In genomic region chr16:76527106-76527949, GRCm38 (mm10) we compare ENCODE assay signal across 28 mouse cellular contexts.
DNase-seq lines count a peak whose midpoint lies in the region; ATAC-seq and TF ChIP-seq lines count a peak whose summit lies in the region.
"Had no signal": no experiment of that assay in that cellular context is flagged by ENCODE, and none has a peak within 500 bp of the region (broad histone marks: within the 10 kb centered on the region; RNA-seq: fewer than 3 reads in every experiment).

No protein-coding gene starts in this region.

- no peaks in the 10 kb centered on the region for H3K9me3 ChIP-seq in lung, postnatal 0 days (ENCODE audit: low read length)
- H3K9me3 ChIP-seq: heart, embryonic 13.5 days; hindbrain, embryonic 15.5 days; limb, embryonic 10.5 days; limb, embryonic 15.5 days had no signal

- WGBS in lung, postnatal 0 days, result 84% methylated on average over 6 of the region's 6 CpGs

- no peaks in the 10 kb centered on the region; the same call in 1 of the 2 replicates for H3K4me1 ChIP-seq in lung, postnatal 0 days (ENCODE audit: insufficient read depth, low read depth, low read length)
- H3K4me1 ChIP-seq: hindbrain, embryonic 15.5 days; limb, embryonic 15.5 days had no signal

- TF ChIP-seq CTCF in lung, postnatal 0 days (IDR thresholded peaks at IDR 0.05), result no peak

- H3K9ac ChIP-seq in lung, postnatal 0 days (replicated peaks; ENCODE audit: low read depth), result no peak overlapping the region
- H3K9ac ChIP-seq: forebrain, postnatal 0 days; heart, embryonic 13.5 days; hindbrain, embryonic 15.5 days; limb, embryonic 15.5 days had no signal

- H3K27me3 ChIP-seq in lung, postnatal 0 days (replicated peaks; ENCODE audit: insufficient read depth, low read length), result no peaks in the 10 kb centered on the region
- H3K27me3 ChIP-seq: heart, embryonic 13.5 days; hindbrain, embryonic 15.5 days; limb, embryonic 15.5 days; Patski had no signal

- H3K4me2 ChIP-seq in lung, postnatal 0 days (replicated peaks; ENCODE audit: low read depth, low read length), result no peak overlapping the region
- H3K4me2 ChIP-seq: heart, embryonic 13.5 days; hindbrain, embryonic 15.5 days; limb, embryonic 15.5 days had no signal

- H3K4me3 ChIP-seq in lung, postnatal 0 days (ENCODE audit: low read depth, low read length), result no peak overlapping the region
- H3K4me3 ChIP-seq: erythroblast, embryonic 14.5 days; heart, embryonic 13.5 days; hindbrain, embryonic 15.5 days; limb, embryonic 10.5 days; limb, embryonic 15.5 days had no signal

- intact Hi-C loops in heart, postnatal 14 days (cut with DNase I), result no loop called here

- ATAC-seq in lung, postnatal 0 days, result no peak
- peak; percentile 86 for ATAC-seq in granulocyte monocyte progenitor cell, adult 5-6 weeks (replicated peaks; ENCODE audit: poor library complexity, severe bottlenecking)
- peak; percentile 32; the same call in 1 of the 2 replicates for ATAC-seq in monocyte, adult 5-6 weeks (replicated peaks; ENCODE audit: insufficient number of reproducible peaks, low FRiP score, low TSS enrichment, poor library complexity, severe bottlenecking)
- ATAC-seq: forebrain, postnatal 0 days; inflammation-experienced regulatory T-cells, adult 6 months; Patski had no signal

- no peak overlapping the region for H3K27ac ChIP-seq in lung, postnatal 0 days (ENCODE audit: low read length)
- H3K27ac ChIP-seq: heart, embryonic 13.5 days; hindbrain, embryonic 15.5 days; limb, embryonic 10.5 days; limb, embryonic 15.5 days; stomach, postnatal 0 days had no signal

- DNase-seq in heart, adult 11 months, result peak; percentile 68
- no peak for DNase-seq in heart, postnatal 14 days
- peak; percentile 33 for DNase-seq in lung, postnatal 0 days (ENCODE audit: low spot score)
- no peak for DNase-seq in lung, postnatal 25 days (ENCODE audit: low spot score)
- no peak for DNase-seq in retina, embryonic 14.5 days (ENCODE audit: low spot score)
- DNase-seq: adrenal gland, postnatal 25 days; cerebellum, adult 11-12 months; cerebellum, postnatal 10 days; forebrain, postnatal 0 days; gastrocnemius, postnatal 14 days; heart, postnatal 36 days; kidney, adult 11 months; kidney, postnatal 14 days; layer of hippocampus, adult 9-11 months; midbrain, embryonic 14.5 days; right cerebral cortex, postnatal 4 days; thymus, adult 18-20 months; thymus, postnatal 4 days had no signal

- no peak for TF ChIP-seq EP300 in lung, postnatal 0 days (IDR thresholded peaks at IDR 0.05)

- H3K36me3 ChIP-seq in lung, postnatal 0 days (ENCODE audit: insufficient read depth, low read length), result no peaks in the 10 kb centered on the region
- H3K36me3 ChIP-seq: heart, embryonic 13.5 days; hindbrain, embryonic 15.5 days; limb, embryonic 10.5 days; limb, embryonic 15.5 days had no signal

Comparison
In these comparisons a context has a peak if more than half of its experiments do, and no peak if none do; other contexts are left out.
1. DNase-seq: peak in heart, adult 11 months (single experiment) and lung, postnatal 0 days (single experiment); none in heart, postnatal 14 days (0 of 2), lung, postnatal 25 days (single experiment) and retina, embryonic 14.5 days (single experiment).